Mouse (Mus musculus): ENCODE measurements around the gene Ankrd34a.

The Ankrd34a gene

DNA sequence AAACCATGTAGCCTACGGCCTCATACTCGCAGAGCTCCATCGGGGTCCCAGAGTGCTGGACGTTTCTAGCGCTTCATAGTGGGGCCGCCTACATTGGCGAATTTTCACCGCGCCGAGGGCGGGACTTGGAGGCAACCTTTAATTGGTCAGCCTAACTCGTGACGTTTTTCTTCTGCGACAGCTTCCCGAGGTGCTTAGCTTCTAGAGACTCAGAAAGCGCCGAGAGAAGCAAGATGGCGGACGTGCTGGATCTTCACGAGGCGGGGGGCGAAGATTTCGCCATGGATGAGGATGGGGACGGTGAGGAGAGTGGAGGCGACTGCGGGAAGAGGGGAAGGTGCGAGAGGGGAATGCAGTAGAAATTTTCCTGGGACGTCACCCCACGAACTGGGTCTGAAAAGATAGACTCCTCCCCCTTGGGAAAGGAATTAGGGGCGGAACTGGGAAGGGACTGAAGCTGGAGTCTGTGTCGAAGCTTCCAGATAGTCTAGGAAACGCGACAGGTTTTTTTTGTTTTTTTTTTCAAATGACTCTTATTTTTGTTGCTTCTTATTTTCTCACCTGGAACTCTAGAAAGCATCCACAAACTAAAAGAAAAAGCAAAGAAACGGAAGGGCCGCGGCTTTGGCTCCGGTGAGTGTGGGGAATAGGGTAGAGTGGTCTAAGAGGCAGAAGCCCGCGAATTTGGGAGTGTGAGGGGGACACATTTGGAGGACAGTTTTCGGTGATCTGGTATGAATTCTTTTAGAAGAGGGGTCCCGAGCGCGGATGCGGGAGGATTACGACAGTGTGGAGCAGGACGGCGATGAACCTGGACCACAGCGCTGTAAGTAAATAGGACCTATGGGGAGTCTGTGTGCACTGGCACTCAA, 33.5 kb downstream of the Ankrd34a start, which contains the start of gene Rbm8a:
TSS of gene Rbm8a (plus strand) at position 205 of the 872 bp plus-strand sequence.
- DNase-seq: peak; percentile 87 to 91

DNA sequence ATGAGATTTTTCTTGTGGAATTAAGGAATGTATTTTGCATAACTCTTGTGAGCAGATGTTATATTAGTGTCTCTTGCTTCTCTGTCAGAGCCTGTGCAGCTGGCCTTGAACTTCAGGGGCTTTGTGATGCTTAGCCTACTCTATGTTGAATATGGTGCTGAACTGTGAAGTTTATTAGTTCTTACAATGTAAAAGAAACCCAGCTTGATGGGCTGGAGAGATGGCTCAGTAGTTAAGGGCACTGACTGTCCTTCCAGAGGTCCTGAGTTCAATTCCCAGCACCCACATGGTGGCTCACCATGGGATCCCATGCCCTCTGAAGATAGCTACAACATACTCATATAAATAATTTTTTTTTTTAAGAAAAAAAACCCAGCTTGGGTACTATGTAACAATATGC, 35.6 kb downstream of the Ankrd34a start:
- DNase-seq: no peak

DNA sequence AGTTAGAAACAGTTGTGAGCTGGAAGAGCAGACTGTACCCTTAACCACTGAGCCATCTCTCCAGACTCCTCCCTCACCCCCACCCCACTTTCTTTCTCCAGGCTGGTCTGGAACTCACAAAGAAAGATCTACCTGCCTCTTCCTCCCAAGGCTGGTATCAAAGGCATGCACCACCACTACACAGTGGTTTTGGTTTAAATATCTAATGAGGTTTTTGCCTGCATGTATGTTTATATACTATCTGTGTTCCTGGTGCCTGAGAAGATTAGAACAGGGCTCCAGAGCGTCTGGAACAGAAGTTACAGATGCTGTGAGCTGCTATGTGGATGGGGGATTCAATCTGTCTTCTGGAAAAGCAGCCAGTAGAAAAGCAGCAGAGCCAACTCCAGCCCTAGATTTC, 37.6 kb downstream of the Ankrd34a start:
- no peak for DNase-seq

DNA sequence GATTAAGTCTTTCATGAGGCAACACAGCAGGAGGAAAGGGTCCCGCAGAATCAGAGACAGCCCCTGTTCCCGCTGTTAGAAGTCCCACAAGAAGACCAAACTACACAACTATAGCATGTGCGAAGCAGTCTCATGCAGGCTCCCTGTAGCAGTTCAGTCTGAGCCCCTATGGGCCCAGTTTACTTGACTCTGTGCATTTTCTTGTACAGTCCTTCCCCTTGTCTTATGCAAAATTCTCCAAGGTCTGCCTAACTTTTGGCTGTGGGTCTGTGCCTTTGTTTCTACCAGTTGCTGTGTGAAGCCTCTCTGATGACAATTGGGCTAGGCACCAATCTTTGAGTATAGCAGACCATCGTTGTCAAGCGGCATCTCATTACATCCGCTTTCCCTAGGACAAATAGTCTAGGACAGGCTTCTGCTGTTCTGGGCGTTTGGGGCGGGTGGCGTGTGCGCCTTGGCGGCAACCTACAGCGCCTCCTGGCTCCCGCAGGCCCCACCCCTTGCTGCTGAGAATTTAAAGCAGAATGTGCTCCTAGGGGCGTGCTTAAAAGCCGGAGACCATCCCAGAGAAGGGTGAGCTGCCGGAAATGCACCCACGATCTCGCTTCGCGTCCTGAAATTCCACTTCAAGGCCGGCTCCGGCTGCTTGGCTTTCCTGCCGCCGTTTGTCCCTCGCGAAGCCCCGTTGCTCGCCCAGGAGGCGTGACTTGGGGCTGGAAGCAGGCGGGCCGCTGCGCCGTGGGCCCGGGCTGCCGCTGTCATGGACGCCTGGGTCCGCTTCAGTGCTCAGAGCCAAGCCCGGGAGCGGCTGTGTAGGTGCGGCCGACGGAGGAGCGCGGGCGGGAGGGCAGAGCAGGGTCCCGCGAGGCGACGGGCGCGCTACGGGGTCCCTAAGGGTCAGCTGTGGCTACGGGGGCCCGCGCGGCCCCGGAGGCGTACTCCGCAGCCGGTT, 38.8 kb downstream of the Ankrd34a start, which contains the start of the genes Pex11b and Gm42957:
TSS of gene Pex11b (plus strand) at position 449 of the 952 bp plus-strand sequence.
TSS of gene Gm42957 (plus strand) at position 547 of the 952 bp plus-strand sequence.
- DNase-seq: peak; percentile 71 to 82

DNA sequence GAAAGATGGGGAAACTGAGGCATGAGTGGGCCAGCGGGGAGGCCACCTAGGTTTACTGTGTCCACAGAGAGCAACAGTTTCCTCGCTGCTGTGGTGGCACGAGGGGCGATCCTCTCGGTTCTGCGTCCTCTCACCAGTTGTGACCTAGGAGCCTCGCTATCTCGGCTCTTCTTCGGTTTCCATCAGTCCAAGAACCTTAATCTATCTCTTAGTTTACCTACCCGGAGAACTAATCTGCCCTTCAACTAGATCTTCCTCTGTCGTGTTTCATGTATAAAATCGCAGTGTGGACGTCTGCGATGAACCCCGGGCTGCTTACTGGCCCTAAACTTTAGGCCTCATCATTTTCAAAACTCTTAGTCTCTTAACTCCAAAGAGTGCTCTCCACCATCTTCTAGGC, 39.5 kb downstream of the Ankrd34a start:
- no peak for DNase-seq

DNA sequence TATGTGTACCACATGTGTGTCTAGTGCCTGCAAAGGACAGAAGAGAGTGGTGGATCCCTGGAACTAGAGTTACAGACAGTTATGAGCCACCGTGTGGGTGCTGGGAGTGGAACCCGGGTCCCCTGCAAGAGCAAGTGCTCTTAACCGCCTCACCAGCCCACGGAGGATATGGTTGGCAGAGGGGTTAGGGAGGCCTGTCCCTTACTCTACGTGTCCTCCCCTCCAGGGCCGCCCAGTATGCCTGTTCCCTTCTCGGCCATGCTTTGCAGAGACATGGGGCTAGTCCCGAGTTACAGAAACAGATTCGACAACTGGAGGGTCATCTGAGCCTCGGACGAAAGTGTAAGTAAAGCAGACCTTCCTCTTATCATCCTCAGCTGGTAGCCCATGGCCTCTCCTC, 40.0 kb downstream of the Ankrd34a start:
- DNase-seq: no peak

DNA sequence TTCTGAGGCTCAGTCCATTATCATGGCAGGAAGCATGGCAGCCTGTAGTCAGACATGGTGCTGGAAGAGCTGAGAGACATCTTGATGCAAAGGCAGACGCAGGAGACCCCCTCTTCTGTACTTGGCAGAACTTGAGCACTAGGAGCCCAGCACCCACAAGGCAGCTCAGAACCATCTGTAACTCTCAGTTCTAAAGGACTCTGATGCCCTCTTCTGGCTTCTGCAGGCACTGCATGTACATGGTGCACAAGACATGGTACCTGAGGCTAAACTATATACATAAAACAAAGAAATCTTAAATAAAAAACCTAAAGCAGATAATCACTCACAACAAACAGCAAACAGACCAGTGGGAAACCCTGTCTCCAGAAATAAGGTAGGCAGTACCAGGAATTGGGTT, 42.8 kb downstream of the Ankrd34a start:
- DNase-seq: peak; percentile 32 to 58

DNA sequence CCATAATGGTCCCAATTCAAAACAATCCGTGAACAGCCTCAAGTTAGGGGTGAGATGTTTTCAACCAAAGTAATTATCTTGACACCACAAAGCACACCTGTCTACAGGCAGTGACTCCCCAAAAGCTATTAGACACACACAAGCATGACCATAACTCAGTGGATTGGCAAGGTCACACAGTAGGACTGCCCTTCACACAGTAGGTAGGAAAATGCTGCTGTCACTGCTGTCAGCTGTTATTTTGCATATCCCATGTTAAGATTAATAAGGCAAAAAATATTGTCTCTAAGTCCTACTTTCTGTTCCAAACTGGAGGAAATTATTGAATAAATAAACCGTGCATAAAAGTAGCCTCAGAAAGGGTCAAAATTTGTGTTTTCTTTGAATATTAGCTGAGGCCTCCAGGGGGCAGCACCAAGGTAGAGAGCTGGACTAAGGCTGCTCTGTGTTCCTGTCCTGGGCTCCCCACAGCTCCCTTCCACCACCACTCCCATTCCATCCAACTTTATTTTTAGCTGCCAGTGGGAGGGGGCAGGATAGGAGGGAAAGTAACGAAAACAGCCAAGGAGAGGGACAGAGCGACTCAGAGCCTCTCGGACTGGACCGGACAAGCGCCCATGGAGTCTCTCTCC, 48.7 kb downstream of the Ankrd34a start, which contains the start of gene Itga10:
TSS of gene Itga10 (plus strand) at position 567 of the 632 bp plus-strand sequence.
- no peak for DNase-seq

DNA sequence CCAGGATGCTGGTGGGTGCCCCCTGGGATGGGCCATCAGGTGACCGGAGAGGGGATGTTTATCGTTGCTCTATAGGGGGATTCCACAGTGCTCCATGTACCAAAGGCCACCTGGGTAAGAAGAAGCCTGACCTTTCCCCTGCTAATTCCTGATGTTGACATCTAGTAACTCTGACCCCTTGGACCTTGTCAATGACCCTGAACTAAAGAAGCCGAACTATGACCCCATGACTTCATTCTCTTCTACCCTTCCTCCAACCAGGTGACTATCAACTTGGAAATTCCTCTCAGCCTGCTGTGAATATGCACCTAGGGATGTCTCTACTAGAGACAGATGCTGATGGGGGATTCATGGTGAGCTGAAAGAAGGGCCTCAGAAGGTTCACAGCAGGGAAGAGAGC, 50.9 kb downstream of the Ankrd34a start:
- no peak for DNase-seq

All from thymus, adult 18-20 months (tissue).